Mouse (Mus musculus) ovary, postnatal 14 days (tissue): Measurements from ENCODE around the gene Slamf1.
"Not testable (repeated sequence)": the region's sequence is repeated elsewhere in the genome, so short reads cannot be mapped to it uniquely, and the experiment has no call there.

Experiments used
- DNase-seq: peaks from one replicate; pipeline ENCODE4 v3.0.0; 2022; ENCODE audit warnings: low spot score

Slamf1 gene

GRCm38 (mm10) chr1:171811048-171811447 is 44.1 kb downstream of the Slamf1 start:
- not testable (repeated sequence) for DNase-seq

- peak; percentile 11 for DNase-seq
Measured at GRCm38 (mm10) chr1:171815545-171816439, 48.9 kb downstream of the Slamf1 start.

GRCm38 (mm10) chr1:171816991-171817390 is 50.1 kb downstream of the Slamf1 start:
- DNase-seq, result no peak

- no peak for DNase-seq
Measured at GRCm38 (mm10) chr1:171821331-171821730, 54.4 kb downstream of the Slamf1 start.

GRCm38 (mm10) chr1:171825462-171825861 is 58.5 kb downstream of the Slamf1 start:
- DNase-seq, result no peak

- no peak for DNase-seq
Measured at GRCm38 (mm10) chr1:171826164-171826563, 59.2 kb downstream of the Slamf1 start.

- DNase-seq, result no peak
Measured at GRCm38 (mm10) chr1:171827674-171828073, 60.7 kb downstream of the Slamf1 start.

- DNase-seq, result no peak
Measured at GRCm38 (mm10) chr1:171839488-171839887, 72.6 kb downstream of the Slamf1 start, which contains the start of gene Cd84. Cd84 (plus strand) TSS chr1:171839697.

- no peak for DNase-seq
Measured at GRCm38 (mm10) chr1:171840450-171841023, 73.6 kb downstream of the Slamf1 start.

GRCm38 (mm10) chr1:171845035-171845754 is 78.3 kb downstream of the Slamf1 start:
- DNase-seq, result no peak

- DNase-seq, result no peak
Measured at GRCm38 (mm10) chr1:171848201-171848600, 81.3 kb downstream of the Slamf1 start.

- DNase-seq, result no peak
Measured at GRCm38 (mm10) chr1:171848757-171849156, 81.8 kb downstream of the Slamf1 start.

- no peak for DNase-seq
Measured at GRCm38 (mm10) chr1:171849454-171849853, 82.5 kb downstream of the Slamf1 start.
